Mouse (Mus musculus) layer of hippocampus, adult 9-10 months (tissue): ENCODE results near the gene Alk.
"Not testable (repeated sequence)": the region's sequence is repeated elsewhere in the genome, so short reads cannot be mapped to it uniquely, and the experiment has no call there.

Experiments
- DNase-seq: peaks from one replicate; pipeline ENCODE4 v3.0.0; 2022; ENCODE audit warnings: low spot score

The Alk gene

GRCm38 (mm10) chr17:72527481-72527880 is 76.9 kb downstream of the Alk start:
- DNase-seq, result no peak

GRCm38 (mm10) chr17:72526356-72526755 is 78.1 kb downstream of the Alk start:
- no peak for DNase-seq

GRCm38 (mm10) chr17:72524839-72525238 is 79.6 kb downstream of the Alk start:
- DNase-seq, result no peak

GRCm38 (mm10) chr17:72523006-72523405 is 81.4 kb downstream of the Alk start:
- no peak for DNase-seq

- DNase-seq, result peak; percentile 63
Measured at GRCm38 (mm10) chr17:72522381-72522780, 82.0 kb downstream of the Alk start.

GRCm38 (mm10) chr17:72521353-72521752 is 83.1 kb downstream of the Alk start:
- no peak for DNase-seq

GRCm38 (mm10) chr17:72510746-72511145 is 93.7 kb downstream of the Alk start:
- DNase-seq, result no peak

- DNase-seq, result no peak
Measured at GRCm38 (mm10) chr17:72508678-72509394, 95.6 kb downstream of the Alk start.

GRCm38 (mm10) chr17:72505213-72505612 is 99.2 kb downstream of the Alk start:
- DNase-seq, result no peak

- no peak for DNase-seq
Measured at GRCm38 (mm10) chr17:72504581-72504980, 99.8 kb downstream of the Alk start.

GRCm38 (mm10) chr17:72495395-72495794 is 109.0 kb downstream of the Alk start:
- no peak for DNase-seq

- no peak for DNase-seq
Measured at GRCm38 (mm10) chr17:72485623-72486022, 118.8 kb downstream of the Alk start.

- not testable (repeated sequence) for DNase-seq
Measured at GRCm38 (mm10) chr17:72479260-72479659, 125.2 kb downstream of the Alk start.

- no peak for DNase-seq
Measured at GRCm38 (mm10) chr17:72477889-72478405, 126.5 kb downstream of the Alk start.

- no peak for DNase-seq
Measured at GRCm38 (mm10) chr17:72476956-72477355, 127.5 kb downstream of the Alk start.

- DNase-seq, result no peak
Measured at GRCm38 (mm10) chr17:72474166-72474565, 130.3 kb downstream of the Alk start.

GRCm38 (mm10) chr17:72448477-72448876 is 155.9 kb downstream of the Alk start:
- DNase-seq, result no peak

- DNase-seq, result no peak
Measured at GRCm38 (mm10) chr17:72445204-72446177, 158.9 kb downstream of the Alk start.

GRCm38 (mm10) chr17:72417451-72417850 is 187.0 kb downstream of the Alk start:
- DNase-seq, result no peak

GRCm38 (mm10) chr17:72414676-72415075 is 189.8 kb downstream of the Alk start:
- no peak for DNase-seq

- no peak for DNase-seq
Measured at GRCm38 (mm10) chr17:72404813-72405212, 199.6 kb downstream of the Alk start.

- DNase-seq, result no peak
Measured at GRCm38 (mm10) chr17:72401861-72402260, 202.6 kb downstream of the Alk start.

- no peak for DNase-seq
Measured at GRCm38 (mm10) chr17:72401349-72401748, 203.1 kb downstream of the Alk start.
